Mouse (Mus musculus) layer of hippocampus, postnatal 10 days (tissue): ENCODE measurements around the gene Hsph1. TPM values are rescaled to one million over a fixed set of nuclear protein-coding genes. Genes with fewer than 3 reads are reported as not detected.

Experiments
- DNase-seq, 2 experiments: peaks; one replicate each; pipeline ENCODE4 v3.0.0; 2021; ENCODE audit warnings: low spot score in 2 of 2
- long read RNA-seq: library from polyadenylated mRNA; stranded (forward); transcript quantifications from one replicate; pipeline ENCODE4 v2.0.0, GENCODE M21; 2023
- total RNA-seq, 2 experiments: library from RNA; stranded (reverse); gene quantifications; 2 replicates each; pipeline ENCODE4 v1.2.3; 2021

The Hsph1 gene
- total RNA-seq: 100 to 1,000 TPM; 182 to 208 TPM
- long read RNA-seq, transcript Hsph1-211 (18 exons, 3,802 nt): major isoform, 97 of 122 reads
- long read RNA-seq, partial matches to known transcripts: 11 of 122 reads
- long read RNA-seq, other reads (novel, unspliced or antisense): 12 of 122 reads

GRCm38 (mm10) chr5:149636075-149636920, at the start of gene Hsph1:
TSS of gene Hsph1 (minus strand) at chr5:149636376.
- DNase-seq: peak; percentile 97 to 99

- DNase-seq: no peak
Observed at GRCm38 (mm10) chr5:149680946-149681345, 44.8 kb upstream of the Hsph1 start.

DNA sequence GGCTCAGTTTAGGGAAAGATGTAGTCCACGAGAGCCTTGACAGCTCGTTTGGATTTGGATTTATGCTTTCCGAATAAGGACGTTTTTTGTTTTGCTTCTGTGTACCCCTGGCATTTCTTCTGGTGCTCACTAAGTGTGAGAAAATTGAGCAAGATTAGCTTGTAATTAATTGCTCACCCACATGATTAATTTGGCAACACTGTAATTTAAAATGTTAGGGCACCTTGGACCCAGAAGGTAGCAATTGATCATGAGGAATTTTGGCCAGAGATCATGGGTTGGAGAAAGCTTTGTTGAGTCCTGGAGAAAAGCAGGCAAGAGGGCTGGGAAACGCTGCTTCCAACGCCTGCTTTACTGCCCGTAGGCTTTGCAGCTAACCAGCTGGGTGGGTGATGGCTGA, 43.7 kb upstream of the Hsph1 start:
- no peak for DNase-seq

DNA sequence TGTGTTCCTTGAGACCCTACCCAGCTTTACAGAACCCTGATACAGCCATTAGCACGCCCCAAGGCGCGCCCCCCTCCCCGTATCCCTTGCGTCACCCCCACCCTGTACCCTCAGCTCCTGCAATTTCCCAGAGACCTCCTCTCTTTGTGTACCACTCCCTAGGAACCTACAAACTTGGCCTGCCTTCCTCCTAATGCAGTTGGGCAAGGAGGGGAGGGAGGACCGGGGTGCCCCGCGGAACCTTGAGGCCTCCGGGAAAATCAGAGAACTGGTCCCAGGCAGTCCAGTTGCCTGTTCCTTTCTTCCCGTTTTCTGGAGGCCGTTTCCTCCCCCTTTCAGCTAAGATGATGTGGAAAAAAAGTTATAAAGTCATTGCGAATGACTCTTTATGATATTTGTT, 43.2 kb upstream of the Hsph1 start:
- no peak for DNase-seq

GRCm38 (mm10) chr5:149678990-149679348, 42.8 kb upstream of the Hsph1 start:
- DNase-seq: no peak

DNA sequence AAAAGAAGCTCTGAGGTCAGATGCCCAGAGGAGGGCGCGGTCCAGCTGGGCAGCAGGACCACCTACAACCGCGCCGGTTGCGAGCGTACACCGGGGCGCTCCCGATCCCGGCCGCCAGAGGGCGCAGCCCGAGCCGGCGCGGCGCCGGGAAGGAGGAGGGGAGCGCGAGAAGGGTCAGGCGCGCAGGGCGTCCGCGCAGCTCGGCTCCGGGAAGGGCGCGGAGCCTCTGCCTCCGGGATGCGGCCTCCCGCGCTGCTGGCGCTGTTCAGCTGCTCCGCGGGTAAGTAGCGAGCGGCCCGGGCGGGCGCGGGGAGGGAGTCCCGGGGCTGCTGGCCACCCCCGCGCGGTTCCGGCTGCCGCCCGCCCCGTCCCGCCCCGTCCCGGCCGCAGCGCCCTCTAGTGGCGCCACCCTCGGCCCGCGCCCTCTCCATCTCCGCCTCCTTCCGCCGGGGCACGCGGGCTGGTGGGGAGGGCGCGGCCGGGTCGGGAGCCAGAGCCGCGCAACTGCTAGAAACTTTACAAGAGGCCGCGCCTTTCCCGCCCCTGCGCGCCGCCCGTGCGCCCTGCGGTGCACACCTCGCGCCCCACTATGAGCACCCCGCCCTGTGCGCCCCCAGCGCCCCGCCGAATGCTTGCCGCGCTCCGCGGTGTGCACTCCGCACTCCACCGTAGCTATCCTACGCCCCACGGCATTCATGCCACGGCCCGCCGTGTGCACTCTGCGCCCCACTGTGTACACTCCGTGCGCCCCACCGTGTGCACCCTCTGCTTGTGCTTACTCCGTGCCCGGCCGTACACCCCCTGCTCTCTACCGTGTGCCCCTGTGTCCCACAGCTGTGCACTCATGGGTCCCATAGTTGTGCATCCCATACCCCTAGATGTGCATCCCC, 42.2 kb upstream of the Hsph1 start, which contains the start of gene B3glct:
Gene B3glct (plus strand): TSS at position 131 of the 890 bp plus-strand sequence.
- peak; percentile 81 to 90 for DNase-seq

- no peak for DNase-seq
Observed at GRCm38 (mm10) chr5:149677196-149677595, 41.0 kb upstream of the Hsph1 start.

GRCm38 (mm10) chr5:149663417-149663816, 27.2 kb upstream of the Hsph1 start:
- no peak for DNase-seq

- DNase-seq: no peak
Observed at GRCm38 (mm10) chr5:149662980-149663379, 26.8 kb upstream of the Hsph1 start.

DNA sequence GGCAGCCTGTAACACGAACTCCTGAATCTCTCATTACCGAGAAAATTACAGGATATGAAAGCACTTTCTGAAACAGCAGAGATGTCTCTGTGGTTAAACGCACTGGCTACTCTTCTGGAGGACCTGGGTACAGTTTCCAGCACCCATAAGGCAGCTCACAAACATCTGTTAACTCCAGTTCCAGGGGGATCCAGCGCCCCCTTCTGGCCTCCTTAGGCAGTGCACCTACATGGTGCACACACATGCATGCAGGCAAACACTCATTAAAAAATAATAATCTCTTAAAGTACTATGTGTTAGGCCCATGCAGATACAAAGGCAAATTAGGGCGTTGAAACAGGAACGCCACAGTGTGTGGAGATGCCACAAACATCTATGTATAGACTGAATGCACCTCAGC, 25.3 kb upstream of the Hsph1 start:
- DNase-seq: no peak

DNA sequence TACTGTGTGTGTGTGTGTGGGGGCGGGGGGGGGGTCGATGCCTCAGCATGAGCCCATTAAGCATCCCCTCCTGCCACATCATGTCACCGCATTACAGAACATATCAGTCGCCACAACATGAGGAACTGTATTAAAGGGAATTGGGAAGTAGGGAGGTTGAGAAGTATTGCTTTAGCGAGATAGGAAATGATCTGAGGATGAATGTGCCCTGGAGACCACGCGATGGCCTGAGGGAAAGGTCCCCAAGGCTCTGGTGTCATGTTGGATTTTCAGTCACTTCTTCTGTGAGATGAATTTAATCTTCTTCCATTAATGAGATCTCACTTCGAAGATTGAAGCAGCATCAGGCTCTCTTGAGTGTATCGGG, 23.2 kb upstream of the Hsph1 start:
- no peak for DNase-seq

DNA sequence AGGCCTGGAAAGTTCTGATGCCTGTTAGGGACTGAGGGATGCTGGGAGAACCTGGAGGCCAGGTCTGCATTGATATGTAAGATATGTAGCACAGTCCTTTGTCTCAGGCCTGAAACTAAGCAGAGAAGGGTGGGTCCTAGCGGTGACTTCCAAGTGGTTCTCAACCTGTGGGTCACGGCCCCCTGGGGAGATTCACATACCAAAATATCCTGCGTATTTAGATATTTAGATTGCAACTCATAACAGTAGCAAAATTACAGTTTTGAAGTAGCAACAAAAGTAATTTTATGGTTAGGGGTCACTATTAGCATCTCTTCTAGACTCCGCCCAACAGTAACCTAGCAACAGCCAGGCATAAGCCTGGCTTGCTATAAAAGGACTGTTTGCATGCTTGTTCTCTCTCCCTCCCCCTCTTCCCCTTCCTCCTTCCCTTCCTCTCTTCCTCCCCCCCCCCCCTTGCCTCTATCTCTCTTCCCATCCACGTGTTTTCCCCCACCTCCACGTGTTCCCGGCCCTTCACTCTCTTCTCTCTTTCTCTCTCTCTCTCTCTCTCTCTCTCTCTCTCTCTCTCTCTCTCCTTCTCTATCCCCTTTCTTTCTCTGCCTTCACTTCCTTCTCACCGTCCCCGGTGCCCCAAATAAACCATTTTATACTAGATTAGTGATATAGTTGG, 22.7 kb upstream of the Hsph1 start:
- no peak for DNase-seq

- DNase-seq: no peak
Observed at GRCm38 (mm10) chr5:149658022-149658421, 21.8 kb upstream of the Hsph1 start.

GRCm38 (mm10) chr5:149655636-149656035, 19.5 kb upstream of the Hsph1 start:
- no peak for DNase-seq

GRCm38 (mm10) chr5:149650179-149650553, 14.0 kb upstream of the Hsph1 start:
- no peak for DNase-seq

- no peak for DNase-seq
Observed at GRCm38 (mm10) chr5:149649499-149650178, 13.5 kb upstream of the Hsph1 start.

GRCm38 (mm10) chr5:149648895-149649406, 12.8 kb upstream of the Hsph1 start:
- no peak for DNase-seq

DNA sequence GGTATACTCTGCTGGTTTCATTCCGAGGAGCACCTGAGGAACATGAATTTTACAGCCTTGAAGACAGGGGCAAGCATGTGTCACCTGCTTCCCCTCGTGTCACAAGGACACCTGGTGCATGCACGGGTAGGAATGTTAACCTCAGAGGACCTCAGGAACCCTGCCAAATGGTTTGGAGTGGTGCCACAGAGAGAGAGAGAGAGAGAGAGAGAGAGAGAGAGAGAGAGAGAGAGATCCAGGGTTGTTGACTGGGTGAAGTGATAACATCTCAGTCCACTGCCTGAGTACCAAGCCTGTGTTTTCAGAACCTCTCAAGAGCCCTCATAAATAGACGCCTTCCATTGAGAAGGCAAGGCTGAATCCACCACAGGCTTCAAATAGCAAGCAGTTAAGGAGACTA, 12.0 kb upstream of the Hsph1 start:
- DNase-seq: no peak

DNA sequence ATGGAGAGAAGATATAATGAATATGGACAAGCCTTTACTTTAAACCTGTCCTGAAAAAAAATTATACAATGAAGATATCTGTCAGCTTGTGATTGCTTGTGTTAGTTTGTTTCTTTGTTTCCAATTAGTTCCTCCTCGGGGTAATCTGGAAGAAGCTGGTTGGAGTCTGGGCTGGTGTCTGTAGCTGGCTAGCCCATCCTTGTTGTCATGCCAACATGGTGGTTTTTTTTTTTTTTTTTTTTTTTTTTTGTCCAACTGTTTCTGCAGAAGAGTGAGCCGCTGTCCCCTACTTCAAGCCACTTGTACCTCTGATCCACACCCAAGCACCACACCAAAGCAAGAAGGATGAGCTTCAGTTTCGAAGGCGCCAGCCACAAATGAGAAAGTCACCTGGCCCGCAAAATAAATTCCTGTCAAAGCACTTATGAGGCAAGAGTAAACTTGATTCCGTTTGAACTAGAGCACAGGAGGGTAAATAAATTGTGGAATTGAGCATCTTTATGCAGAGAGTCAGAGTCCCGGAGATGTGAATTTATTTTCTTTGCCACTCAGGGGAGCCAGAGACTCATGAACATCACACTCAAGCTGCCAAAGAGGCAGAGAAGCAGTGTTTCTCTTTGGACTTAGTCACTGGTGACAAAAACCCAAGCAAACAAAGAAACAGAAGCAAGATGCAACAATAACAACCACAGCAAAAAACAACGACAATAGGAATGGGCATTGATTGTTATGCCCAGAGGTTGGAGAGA, 11.4 kb upstream of the Hsph1 start:
- DNase-seq: peak in 1 of 2 experiments; percentile 40
